Mouse (Mus musculus) urinary bladder, postnatal 25 days (tissue): ENCODE data around the gene Rbbp5.

Experiments
- DNase-seq: peaks from one replicate; pipeline ENCODE4 v3.0.0; 2022; ENCODE audit warnings: low spot score

Gene Rbbp5

DNA sequence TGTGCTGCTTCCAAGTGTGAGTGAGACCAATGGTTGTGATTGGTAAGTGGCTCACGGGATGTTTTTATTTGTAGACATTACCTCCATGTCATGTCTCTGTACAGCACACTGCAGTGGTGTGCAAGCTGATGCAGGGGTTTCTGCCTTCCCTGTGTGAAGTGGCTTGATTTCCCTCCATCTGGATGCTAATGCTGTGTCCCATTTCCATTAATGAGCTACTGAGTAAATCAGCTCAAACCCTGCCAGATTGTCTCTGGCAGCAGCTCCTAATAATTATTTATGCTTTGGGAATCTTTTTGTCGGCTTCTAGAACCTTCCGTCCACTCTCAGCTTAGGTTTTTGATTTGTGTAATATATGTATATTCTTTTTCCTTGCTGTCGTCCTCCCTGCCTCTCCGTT lies 28.0 kb downstream of the Rbbp5 start:
- no peak for DNase-seq

DNA sequence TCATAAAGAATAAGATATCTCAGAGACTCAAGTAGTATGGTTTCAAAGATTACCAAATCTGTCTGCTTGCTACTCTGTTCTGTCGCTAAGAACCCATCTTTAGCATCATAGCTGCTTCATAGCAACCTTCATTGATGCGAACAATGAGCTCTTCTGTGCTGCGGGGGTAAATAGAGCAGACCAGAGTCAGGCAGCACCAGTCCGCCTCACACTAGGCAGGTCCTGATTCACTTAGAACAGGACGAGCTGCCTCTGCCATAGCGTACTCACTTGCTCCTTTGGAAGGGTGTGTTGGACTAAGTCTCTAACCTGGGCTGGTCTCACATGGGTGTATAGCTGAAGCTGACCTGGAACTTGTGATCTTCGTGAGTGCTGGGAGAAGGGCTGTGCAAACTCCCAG lies 28.9 kb downstream of the Rbbp5 start, which contains the start of gene Tmem81:
Tmem81 (plus strand) TSS at position 173 of the 400 bp plus-strand sequence.
- DNase-seq: no peak

GRCm38 (mm10) chr1:132506656-132507055 lies 29.5 kb downstream of the Rbbp5 start:
- no peak for DNase-seq

DNA sequence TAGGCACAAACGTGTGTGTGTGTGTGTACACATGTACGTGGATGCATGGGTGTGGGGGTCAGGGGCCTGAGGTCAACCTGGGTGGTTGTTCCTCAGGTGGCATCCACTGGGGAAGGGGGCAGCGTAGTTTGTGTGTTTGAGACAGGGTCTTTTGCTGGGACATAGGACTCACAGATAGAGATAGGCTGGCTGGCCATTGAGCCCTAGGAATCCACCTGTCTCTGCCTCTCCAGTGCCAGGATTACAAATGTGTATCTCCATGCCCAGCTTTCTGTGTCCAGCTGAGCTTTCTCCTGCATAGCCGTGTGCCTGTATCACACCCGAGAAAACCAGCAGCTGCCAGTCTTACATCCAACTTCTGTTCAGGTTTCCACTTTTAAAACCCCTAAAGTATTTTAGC lies 32.6 kb downstream of the Rbbp5 start:
- DNase-seq: no peak

DNA sequence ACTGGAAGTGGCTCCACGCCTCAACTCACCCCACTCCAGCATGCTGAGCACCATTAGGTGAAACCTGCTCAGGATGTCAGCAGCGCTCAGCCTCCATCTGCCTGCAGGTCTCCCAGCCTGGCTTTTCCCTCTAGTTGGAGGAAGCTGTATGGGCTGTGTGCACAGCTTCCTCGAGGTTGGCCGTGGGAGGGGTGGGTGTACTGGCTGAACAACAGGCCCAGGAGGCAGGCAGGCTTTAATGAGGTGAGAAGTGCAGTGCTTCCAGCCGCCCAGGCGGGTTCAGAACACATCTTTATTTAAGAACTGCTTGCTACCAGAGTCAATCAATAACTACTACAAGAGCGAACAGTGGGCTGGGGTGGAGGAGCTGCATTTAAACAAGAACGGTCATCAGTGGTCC lies 34.4 kb downstream of the Rbbp5 start:
- no peak for DNase-seq

GRCm38 (mm10) chr1:132512106-132512505 lies 34.9 kb downstream of the Rbbp5 start:
- DNase-seq: no peak

GRCm38 (mm10) chr1:132515339-132515738 lies 38.2 kb downstream of the Rbbp5 start:
- no peak for DNase-seq

GRCm38 (mm10) chr1:132516776-132517175 lies 39.6 kb downstream of the Rbbp5 start:
- no peak for DNase-seq

GRCm38 (mm10) chr1:132518621-132519020 lies 41.5 kb downstream of the Rbbp5 start:
- no peak for DNase-seq

- DNase-seq: no peak
These were observed 42.6 kb downstream of the Rbbp5 start for GRCm38 (mm10) chr1:132519734-132520133.

DNA sequence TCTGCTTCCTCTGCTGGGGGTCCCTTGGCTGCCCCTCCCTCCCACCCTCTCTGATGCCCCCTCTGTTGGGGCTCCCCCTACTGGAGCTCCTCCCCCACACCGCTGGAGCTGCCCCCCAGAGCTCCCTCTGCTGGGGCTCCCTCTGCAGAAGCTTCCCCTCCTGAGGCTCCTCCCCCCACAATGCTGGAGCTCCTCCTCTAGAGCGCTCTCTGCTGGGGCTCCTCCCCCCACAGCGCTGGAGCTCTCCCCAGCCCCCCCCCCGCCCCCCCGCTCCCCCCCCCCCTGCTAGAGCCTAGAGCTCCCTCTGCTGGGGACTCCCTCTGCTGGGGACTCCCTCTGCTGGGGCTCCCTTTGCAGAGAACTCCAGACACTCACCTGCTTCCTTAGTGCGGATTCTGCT lies 43.6 kb downstream of the Rbbp5 start:
- peak; percentile 24 for DNase-seq

- DNase-seq: no peak
These were observed 45.9 kb downstream of the Rbbp5 start for GRCm38 (mm10) chr1:132523048-132523447.

DNA sequence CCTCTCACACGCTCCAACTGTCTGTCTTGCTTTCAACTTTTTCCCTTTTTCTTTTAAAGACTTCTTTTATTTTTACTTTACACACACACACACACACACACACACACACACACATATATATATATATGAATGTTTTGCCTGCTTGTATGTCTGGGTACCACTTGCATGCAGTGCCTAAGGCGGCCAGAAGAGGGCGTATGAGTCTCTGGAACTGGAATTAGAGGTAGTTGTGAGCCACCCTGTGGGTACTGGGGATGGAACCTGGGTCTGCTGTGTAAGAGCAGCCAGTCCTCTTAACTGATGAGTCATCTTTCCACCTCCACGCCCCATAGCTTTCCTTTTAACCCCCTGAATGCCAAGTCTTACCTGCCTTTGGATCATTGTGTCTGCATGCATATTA lies 46.8 kb downstream of the Rbbp5 start:
- DNase-seq: no peak

DNA sequence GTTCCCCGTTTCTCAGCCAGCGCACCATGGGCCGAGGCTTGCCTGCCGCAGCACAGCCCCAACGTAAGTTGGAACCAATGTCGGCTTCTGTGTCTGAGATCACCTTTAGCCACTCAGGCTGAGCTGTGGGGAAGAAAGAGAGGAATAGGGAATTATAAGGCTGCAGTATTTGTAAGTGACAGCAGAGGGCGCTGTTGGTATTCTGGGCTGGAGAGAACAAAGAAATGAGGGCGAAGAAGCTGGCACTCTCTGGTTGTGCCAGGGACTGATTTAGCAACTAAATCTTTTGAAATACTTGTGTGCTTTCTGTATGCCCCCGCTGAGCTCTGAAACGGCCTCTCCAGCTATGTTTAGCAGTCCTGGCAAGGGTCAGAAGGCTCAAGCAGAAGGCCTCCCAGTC lies 48.7 kb downstream of the Rbbp5 start:
- peak; percentile 66 for DNase-seq

DNA sequence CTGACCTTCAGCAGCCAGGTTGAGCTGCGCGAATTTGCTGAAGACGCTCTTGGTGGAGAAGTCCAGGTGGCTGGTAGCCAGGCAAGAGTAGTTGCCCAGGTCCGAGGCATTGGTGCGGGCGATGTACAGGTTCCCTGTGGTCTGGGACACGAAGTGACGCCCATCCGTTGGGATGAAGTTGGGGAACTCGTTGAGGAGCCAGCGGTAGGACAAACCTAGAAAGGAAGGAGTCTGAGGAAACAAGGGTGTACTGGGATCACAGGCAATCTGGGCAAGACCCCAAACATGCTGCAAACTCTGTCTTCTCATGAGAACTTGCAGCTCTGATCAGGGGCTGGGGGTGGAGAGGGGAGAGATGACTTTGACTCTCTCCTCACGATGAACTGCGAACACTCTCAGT lies 50.9 kb downstream of the Rbbp5 start:
- DNase-seq: no peak

- DNase-seq: no peak
These were observed 51.6 kb downstream of the Rbbp5 start for GRCm38 (mm10) chr1:132528647-132529334.

DNA sequence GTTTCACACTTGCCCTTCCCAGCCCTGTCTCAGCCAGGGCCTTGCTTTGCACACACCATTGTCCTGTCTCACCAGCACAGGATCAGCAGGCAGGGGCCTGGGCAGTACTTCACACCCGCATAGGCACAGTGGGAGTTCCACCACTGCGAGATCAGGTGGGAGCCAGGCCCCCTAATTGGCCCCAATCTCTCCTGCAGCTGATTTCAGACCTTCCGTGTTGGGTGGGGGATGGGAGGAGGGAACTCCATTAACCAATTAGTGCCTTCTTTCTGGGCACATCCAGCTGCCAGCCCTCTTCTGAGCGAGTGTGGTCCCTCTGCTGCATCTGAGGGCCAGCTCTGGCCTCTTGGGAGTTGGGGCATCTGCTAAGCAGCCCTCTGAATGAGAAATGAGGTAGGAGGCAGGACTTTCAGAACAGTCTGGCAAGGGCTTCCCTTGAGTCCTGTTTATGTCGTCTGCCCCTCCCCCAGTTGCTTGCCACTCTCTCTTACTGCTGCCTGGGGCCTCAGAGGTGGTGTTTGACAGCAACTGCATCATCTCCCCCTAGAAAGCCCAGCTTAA lies 53.5 kb downstream of the Rbbp5 start:
- no peak for DNase-seq

DNA sequence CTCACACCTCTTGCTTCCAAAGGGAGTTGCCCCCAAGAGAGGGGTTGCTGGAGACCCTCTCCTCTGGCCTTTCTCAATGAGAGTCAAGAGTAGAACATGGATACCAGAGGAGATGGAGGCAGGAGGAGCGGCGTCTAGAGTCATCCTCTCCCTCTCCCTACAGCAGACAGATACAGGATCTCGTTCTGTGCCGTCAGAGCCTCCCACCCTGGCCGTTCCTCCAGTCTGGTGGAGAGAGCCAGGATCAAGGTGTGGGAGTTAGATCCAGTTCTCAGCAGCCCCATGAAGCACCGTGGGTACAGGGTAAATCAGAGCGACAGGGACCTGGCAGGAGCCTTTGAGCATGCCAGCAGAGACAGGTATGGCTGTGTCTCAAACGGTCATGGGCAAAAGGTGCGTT lies 55.4 kb downstream of the Rbbp5 start:
- no peak for DNase-seq

DNA sequence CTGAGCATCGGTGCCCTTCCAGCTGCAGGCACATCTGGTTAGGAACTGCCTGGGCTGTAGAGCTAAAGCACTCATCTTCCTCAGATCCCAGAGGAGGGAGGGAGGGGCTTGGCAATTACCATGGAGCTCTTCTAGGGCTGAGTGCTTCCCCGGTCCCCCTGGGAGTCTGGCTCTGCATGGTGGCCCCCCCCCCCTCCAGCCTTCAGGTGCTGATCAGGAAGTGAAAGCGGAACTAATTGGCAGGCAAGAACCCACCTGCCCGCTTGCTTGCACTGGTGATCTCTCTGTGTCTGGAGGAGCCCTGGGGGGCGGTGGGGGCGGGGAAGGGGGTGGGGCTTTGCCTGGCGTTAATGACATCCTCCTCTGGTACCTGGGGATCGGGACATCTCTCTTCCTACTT lies 56.7 kb downstream of the Rbbp5 start:
- DNase-seq: no peak

DNA sequence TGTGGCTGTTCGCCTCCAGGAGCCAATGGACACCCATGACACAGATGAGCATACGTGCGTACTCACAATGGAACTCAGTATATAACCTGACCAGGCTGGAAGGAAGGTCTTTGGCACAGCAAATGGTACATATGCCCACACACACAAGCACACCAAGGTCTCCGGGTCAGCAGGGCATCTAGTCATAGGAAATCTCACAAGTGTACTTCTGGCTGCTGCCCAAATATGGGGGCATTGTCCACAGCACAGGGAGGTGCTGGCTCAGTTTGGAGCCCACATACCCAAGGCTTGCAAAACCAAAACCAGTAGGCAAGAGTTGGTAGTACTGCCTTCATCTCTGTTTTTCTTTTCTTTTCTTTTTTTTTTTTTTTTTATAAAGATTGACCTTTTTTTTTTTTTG lies 58.4 kb downstream of the Rbbp5 start:
- DNase-seq: no peak

DNA sequence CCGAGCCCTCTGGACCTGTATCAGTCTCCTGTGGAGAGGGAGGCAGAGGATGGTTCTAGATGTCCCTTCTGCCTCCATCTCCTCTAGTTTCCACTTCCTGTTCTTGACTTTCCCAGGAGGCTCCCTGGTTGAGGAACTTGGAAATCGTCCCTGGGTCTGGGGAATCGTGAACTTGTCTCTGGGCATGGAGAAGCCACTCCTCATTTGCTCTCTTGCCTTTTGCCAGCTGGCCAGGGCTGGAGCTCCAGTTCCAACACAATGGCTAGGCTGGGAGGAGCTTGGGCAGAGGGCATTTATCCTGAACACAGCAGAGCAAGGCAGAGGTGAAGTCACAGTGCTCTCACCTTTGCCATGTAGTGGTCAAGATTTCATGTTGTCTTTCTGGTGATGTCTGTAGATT lies 59.3 kb downstream of the Rbbp5 start:
- no peak for DNase-seq

DNA sequence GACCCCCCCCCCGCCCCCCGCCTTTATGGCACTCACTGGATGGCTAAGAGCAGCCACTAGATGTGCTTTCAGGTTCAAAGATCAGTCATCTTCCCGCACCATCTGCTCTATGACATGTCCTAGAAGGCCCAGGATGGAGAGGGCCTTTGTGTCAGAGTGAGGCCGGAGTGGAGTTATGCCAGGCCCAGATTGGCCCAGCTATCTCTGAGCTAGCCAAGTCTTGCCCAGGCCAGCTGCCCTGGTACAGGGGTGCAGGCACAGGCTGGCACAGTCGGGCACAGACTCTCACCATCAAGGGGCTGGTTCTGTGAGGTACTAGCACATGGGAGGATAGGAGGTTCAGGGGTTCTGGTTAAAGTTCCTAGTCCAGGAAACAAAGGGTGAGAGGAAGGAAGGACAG lies 60.6 kb downstream of the Rbbp5 start:
- DNase-seq: no peak

DNA sequence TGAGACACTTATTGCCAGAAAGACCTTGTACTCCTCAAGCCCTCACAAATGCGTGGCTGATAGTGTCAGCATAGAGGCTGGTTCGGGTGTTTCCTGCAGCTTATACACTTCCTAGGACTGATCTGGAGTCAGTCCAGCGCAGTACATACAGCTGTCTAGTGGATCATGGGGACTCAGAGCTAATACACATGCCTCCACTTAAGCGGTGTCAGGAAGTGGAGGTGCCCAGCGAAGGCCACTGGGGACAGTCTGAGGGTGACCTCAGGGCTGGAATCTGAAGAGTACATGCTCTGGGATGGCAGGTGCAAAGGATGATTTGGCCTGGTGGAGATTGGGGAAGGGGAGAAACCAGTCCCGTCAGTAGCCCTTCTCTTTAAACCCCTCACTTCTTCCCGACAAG lies 63.5 kb downstream of the Rbbp5 start:
- no peak for DNase-seq

GRCm38 (mm10) chr1:132541171-132541823 lies 64.1 kb downstream of the Rbbp5 start:
- no peak for DNase-seq
